Mouse (Mus musculus): ENCODE results near the gene Clic5. TPM values are rescaled to one million over a fixed set of nuclear protein-coding genes. Genes with fewer than 3 reads are reported as not detected.

Clic5 gene
- total RNA-seq, 2 experiments from 2014 or later, result 109 to 117 TPM

- DNase-seq (ENCODE audit: low spot score), result peak; percentile 58
Observed at GRCm38 (mm10) chr17:44261594-44262202, 73.3 kb downstream of the Clic5 start.

GRCm38 (mm10) chr17:44270043-44270442, 81.7 kb downstream of the Clic5 start:
- DNase-seq (ENCODE audit: low spot score), result no peak

- DNase-seq (ENCODE audit: low spot score), result peak; percentile 52
Observed at GRCm38 (mm10) chr17:44271426-44271825, 83.0 kb downstream of the Clic5 start.

DNA sequence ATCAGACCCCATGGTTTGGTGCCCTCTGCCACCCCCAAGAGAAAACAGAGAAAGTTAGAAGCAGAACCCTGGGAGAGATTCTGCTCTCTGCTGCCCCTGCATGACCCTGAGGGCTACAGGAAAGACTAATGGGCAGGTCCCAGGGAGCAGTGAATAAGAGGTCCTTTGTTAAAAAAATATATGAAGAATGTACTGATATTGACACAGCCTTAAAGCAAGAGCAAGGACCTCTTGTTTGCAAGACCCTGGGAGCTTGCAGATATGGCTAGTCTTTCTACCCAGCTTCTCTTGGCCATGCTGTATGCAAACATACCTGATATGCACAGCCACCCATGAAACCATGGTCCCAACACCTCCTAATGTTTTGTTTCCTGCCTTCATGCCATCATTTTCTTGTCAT, 86.4 kb downstream of the Clic5 start:
- no peak for DNase-seq (ENCODE audit: low spot score)

- no peak for DNase-seq (ENCODE audit: low spot score)
Observed at GRCm38 (mm10) chr17:44288320-44288719, 99.9 kb downstream of the Clic5 start.

DNA sequence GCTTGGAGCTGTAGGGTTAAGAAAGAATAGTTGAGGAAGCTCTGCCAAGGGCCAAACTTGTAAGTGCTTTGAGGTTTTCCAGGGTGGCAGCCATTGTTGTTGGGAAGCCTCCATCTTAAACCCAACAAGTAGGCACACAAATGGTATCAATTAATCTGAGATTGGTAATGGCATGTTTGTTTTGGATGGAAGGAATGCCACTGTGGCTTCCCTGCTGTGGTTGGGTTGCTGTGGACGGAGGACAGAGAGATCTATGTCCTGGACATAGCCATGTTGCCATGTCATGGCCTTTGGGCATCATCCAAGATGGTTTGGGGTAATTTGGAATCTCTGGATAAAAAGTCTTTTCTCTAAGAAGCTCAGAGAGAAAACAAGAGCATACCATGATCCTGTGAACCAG, 108.8 kb downstream of the Clic5 start:
- DNase-seq (ENCODE audit: low spot score), result no peak

DNA sequence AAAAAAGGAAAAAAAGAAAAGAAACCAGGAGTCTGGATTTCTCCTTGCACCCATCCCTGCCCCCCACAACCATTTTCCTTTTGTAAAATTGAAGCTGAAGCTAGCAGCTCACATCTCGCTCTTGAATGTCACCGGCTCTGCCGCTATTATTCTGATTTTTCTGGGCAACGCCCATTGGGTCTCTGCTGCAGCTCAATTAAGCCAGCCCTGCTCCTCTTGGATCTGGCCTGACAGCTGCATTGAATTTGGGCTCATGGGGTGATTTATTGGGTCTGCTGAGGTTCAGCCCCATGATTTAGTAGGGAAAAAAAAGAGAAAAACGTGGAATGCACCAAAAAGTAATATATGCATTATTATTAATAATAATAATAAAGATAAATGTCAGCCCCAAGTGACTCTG, 111.9 kb downstream of the Clic5 start:
- DNase-seq (ENCODE audit: low spot score), result no peak

GRCm38 (mm10) chr17:44300723-44301122, 112.3 kb downstream of the Clic5 start:
- DNase-seq (ENCODE audit: low spot score), result no peak

DNA sequence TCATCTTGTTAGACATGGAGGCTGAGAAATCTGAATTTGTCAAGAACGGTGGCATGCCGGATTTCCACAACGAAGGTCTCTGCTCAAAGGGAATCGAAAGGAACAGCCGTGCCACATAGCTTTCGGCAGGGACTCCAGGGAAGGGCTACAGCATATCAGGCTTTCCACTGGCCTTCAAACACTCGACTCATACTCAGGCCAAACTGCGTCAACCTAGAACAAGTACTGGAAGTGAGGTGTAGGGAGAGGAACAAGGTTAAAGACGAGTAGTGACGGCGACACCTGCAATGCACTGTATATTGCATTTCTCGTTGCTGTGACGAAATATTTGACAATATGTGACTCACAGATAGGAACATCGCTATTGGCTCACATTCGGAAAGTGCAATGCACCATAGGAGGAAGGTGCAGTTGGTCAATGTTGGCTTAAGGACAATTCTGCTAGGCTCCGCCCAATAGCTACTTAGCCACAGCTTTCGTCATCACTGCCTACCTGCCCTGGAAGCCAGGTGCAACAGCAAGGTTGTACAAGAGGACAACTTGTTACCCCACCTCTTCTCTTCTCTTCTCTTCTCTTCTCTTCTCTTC, 112.9 kb downstream of the Clic5 start:
- no peak for DNase-seq (ENCODE audit: low spot score)

- DNase-seq (ENCODE audit: low spot score), result no peak
Observed at GRCm38 (mm10) chr17:44304076-44304475, 115.7 kb downstream of the Clic5 start.

GRCm38 (mm10) chr17:44309914-44310622, 121.7 kb downstream of the Clic5 start:
- no peak for DNase-seq (ENCODE audit: low spot score)

DNA sequence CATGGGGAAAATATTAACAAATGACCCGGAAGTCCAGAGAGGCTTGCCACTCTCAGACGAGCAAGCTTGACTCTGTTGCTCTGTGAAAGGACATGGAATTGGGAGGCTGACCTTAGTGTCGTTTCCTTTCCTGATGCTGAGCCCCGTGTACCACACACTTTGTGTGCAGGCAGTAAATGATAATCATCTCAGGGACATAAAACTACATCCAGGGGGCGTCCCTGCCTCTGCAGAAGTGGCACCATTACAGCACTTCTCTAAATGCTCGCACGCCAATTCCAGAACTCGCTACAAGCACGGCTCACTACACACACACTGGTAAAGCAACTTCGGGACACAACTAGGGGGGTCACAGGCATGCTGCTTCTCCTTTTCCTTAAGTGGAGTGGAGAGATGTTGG, 136.9 kb downstream of the Clic5 start:
- no peak for DNase-seq (ENCODE audit: low spot score)

DNA sequence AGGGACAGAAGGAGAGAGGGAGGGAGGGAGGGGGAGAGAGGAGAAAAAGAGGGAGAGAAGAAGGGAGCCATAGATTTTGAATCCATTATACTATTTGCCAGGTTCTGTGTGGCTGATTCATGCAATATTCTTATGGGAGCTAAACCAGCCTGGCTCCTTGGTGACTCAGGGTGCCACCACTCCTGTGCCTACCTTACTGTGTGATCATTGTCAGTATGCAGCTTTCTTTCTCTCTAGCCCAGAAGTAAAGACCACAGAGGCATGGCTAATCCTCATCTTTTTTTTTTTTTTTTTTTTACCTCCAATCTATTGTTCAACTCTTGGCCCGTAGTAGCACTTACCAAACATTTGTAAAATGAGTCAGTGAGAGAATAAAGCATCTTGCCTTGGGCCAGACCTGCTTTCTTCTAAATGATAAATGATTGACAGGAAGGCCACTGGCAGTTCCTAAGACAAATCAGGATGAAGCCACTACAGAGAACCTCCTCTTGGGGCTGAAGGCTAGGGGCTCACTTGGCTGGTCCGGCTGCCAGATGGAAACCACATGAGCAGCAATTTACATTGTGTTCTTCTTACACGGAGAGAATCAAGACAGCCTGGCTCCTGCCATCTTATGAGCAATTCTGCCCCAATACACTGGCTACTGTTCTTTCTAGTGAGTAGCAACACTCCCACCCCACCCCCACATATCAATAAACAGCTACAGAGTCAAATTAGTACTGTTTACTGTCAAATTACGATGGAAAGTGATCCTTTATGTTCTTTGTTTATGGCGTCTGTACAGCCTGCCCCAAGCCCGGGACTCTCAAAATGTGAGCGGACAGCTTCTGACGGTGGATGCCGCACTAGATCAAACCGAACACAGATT, 139.1 kb downstream of the Clic5 start:
- no peak for DNase-seq (ENCODE audit: low spot score)

- no peak for DNase-seq (ENCODE audit: low spot score)
Observed at GRCm38 (mm10) chr17:44328147-44328482, 139.7 kb downstream of the Clic5 start.

Other genes starting within 250 kb of the Clic5 start
- 10 to 100 TPM in 1 of 2 experiments, 1 to 10 TPM in 1; 8.9 to 10.1 TPM for gene Enpp5, start 109.8 kb upstream of the Clic5 start, total RNA-seq (2021)
- gene Enpp4, start 82.8 kb upstream of the Clic5 start, total RNA-seq (2021), result 10 to 100 TPM; 39.7 to 40.3 TPM

All from gastrocnemius, adult 18-20 months (tissue).